Mouse (Mus musculus) telencephalon, adult 2 months (tissue): ENCODE data around the gene Pigq.

Experiments used
- DNase-seq: peaks from one replicate; pipeline ENCODE4 v3.0.0-alpha.2; 2011; ENCODE audit warnings: low read depth, low spot score

The Pigq gene

DNA sequence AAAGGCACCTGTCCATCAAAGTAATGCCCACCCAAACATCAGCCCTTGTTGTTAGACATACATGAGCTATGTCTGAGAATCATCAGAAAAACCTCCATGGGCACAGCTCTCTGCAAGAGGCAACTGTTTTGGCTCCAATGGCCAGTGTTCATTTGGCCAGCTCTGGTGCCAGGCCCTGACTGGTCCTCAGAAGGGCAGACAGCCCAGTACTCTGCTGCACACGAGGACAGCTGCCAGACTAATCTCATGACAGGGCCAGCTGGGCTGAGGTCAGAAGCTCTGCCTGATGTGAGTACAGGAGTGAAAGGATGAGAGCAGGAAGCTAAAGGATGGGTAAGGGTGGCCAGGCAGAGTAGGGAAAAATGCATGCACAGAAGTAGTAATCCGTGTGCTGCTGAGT, 19.4 kb downstream of the Pigq start:
- DNase-seq, result peak; percentile 74

GRCm38 (mm10) chr17:25922120-25922519, 22.6 kb downstream of the Pigq start:
- no peak for DNase-seq

DNA sequence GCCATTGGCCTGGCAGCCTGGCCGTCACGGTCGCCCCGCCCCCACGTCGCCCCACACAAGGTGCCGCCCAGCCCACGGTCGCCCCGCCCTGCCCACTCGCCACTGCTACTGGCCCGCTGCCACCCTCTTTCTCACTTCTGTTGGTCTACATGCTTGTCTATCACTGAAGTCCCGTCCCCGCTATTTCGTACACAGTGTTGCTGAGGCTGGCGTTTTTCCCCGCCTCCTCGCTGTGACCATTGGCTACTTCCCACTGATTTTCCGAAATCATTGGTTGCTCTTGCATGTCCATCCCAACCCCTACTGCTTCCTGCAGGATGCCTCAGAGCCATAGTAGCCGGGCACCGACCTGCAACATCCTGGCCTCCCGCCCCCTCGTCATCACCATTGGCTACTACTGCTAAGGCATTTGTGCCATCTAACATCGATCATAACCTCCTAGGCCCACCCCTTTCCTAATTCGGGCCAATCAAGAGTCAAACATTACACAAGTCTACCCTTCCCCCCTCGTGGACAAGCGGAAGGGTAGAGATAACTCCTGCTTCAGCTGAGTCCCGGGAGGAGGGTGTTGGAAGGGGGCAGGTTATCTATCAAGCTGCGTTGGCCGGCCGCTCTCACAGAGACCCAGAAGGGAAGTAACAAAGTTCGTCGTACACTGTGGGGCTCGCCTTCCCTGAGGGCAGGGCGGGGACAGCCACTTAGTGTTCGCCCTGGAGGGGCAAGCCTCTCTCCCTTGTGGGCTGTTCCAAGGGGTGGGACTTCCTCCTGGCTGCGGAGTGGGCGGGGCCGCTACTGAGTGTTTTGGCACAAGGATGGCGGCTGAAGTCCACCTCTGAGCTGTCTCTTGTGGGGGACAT, 24.7 kb downstream of the Pigq start:
- DNase-seq, result peak; percentile 100

- no peak for DNase-seq
These were observed 25.5 kb downstream of the Pigq start, which contains the start of gene Rab40c for GRCm38 (mm10) chr17:25919144-25919785. Gene Rab40c, minus strand, starts transcription at chr17:25919727.

- DNase-seq, result no peak
These were observed 26.5 kb downstream of the Pigq start for GRCm38 (mm10) chr17:25918037-25918750.

DNA sequence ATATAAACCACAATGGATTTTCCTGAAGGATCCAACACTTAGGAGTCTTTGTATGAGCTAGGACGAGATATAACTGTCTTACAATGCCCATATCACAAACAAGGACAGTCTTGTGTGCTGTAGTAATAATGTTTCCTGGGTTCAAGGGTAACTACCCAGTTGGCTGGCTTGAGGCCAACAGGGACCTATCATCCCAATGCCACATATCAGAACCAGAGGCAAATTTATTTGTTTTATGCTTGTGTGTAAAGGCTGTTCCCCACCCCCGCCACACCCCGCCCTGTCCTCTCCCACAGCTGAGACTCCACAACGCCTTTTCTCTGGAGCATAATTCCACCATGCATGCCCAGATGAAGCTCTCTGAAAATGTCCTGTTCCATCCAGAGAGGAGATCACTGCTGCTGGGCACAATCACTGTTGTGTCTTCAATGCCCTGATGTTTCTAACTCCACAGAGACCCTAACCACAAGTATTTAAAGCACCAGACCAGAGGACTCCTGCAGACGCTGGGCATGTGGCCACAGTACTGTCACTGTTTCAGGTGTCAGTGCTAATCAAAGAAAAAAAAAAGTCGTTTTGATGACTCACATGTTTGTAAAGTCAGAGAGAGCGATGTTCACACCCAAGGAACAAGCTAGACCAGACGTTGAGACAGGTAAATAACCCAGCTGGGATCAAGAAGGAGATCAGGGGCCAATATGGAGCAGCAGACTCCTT, 27.6 kb downstream of the Pigq start:
- no peak for DNase-seq

DNA sequence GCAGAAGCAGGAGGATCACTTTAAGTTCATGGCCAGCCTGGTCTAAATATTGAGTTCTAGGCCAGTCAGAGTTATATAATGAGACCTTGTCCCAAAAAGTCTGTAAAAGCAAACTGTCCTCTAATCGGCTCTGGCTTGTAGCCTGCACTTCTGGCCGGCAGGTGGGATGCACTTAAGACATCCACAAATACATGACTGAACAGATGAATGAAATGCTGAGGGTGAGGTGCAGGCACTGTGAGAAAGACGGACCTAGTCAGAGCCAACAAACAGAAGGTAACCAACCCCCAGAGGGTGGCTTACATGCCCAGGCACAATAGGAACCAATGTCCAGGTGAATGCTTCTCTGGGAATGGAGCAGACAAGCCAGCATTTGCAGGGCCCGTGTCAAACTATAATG, 30.4 kb downstream of the Pigq start:
- DNase-seq, result no peak

- no peak for DNase-seq
These were observed 30.9 kb downstream of the Pigq start for GRCm38 (mm10) chr17:25913877-25914275.

- DNase-seq, result peak; percentile 79
These were observed 31.4 kb downstream of the Pigq start for GRCm38 (mm10) chr17:25913186-25913876.

GRCm38 (mm10) chr17:25911816-25912215, 32.9 kb downstream of the Pigq start:
- DNase-seq, result no peak

DNA sequence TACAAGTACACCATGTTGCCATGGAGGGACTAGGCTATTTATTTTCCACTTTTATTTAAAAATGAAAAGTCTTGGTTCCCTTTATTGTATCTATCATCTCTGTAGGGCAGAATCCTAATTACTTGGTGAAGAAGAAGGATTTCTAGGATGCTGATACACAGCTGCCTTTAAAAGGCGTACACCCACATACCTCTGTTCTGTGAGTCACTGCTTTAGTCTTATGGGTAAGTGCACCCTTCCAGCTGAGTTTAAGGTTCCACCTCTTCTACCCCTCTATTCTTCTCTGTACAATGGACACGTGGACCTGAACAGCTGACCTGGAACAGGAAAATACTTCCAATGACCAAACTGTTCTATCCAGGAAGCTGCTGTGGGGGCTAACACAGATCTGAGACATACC, 37.1 kb downstream of the Pigq start:
- peak; percentile 42 for DNase-seq

DNA sequence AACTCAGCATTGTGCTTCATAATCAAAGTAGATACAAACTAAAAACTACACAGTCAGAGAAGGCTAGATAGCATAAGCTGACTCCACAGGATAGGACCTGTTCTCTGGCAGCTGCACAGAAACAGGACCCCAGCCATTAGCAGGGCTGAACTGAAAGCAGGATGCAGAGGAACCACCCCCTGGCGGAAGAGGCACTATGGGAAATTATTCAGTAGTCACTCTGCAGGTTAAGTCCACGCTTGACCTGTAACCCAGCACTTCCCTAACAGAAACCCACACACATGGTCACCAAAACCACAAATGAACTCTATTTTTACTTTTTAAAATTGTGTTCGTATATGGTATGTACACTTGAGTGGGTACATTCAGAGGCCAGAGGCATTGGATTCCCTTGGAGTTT, 41.7 kb downstream of the Pigq start:
- DNase-seq, result no peak

GRCm38 (mm10) chr17:25900193-25900592, 44.5 kb downstream of the Pigq start:
- DNase-seq, result no peak

GRCm38 (mm10) chr17:25895891-25896290, 48.8 kb downstream of the Pigq start:
- no peak for DNase-seq

- no peak for DNase-seq
These were observed 49.3 kb downstream of the Pigq start for GRCm38 (mm10) chr17:25895415-25895814.

DNA sequence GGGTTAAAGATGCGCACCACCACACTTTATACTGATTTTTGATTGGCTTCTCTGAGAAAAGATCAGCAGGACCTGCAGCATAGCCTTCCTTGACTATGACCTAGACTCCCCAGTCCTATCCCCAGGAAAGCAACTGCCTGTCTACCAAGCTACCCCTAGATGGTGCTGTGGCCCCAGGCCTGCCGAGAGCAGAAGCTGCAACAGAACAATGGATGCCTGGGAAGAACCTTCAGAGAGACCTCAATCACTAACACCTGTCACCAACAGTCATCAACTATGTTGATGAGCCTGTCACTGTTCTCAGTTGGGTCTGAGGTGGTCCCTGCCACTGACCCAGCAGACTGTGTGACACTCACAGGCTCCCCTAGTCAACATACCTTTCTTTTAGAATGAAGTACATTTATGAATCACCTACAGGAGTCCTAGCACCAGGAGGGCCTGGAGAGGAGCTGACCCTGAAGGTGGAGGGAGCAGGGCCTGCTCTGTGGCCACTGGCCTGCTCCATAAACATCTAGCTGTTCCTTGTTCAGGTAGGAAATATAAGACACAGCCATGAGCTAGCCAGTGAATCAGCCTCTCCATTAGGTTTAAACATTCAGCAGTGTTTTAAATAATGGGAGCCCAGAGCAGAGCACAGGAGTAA, 50.6 kb downstream of the Pigq start:
- DNase-seq, result peak; percentile 46

GRCm38 (mm10) chr17:25888837-25889236, 55.9 kb downstream of the Pigq start:
- peak; percentile 60 for DNase-seq

DNA sequence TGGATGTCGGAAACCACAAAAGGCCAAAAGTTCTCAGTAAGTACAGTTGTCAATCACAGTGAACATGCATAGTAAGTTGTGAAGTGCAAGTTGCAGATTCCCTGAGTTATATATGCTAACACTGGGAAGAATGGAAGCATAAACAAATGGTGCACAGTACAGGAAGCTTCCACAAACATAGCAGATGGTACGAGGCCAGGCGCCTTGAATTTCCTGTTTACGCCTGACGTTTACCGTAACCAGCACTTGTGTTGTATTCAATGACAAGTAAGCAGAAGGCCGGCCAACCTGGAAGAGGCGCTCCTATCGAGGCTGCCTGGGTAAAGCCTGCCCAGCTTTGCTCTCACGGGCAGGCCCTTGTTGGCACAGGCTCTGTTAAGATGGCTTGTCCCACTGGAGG, 57.3 kb downstream of the Pigq start:
- DNase-seq, result no peak

DNA sequence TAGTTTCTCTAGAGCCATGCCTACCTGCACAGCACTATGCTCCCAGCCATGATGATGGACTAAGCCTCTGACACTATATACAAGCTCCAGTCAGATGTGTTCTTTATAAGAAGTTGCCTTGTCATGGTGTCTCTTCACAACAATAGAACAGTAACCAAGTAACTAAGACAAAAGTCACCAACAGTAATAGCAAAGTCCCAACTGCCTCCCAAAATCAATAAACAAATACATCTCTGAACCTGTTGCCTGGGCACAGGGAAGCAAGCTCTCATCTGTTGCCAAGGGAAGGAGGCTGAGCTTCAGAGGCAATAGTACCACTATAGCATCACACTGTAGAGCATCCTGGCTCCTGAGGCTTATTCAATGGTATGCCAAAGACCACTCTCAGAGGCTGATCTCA, 57.9 kb downstream of the Pigq start:
- DNase-seq, result no peak

DNA sequence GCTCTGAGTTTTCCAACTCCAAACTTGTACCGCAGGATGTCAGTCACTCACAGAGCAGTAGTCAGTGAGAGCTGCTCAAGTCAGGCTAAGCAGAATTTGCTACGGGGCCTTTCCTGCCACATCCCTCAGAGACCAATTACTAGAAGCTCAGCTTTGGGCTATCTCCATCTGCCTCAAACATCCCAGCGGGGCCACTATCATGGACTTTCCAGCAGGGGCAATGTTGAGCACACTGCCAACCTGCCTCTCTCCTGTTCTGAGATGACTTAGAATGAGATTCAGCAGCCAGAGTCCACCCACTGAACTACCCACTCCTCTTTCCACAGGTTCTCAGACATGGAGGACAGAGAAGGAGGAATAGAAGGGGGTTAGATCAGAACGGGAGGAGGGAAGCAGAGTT, 59.1 kb downstream of the Pigq start:
- no peak for DNase-seq

DNA sequence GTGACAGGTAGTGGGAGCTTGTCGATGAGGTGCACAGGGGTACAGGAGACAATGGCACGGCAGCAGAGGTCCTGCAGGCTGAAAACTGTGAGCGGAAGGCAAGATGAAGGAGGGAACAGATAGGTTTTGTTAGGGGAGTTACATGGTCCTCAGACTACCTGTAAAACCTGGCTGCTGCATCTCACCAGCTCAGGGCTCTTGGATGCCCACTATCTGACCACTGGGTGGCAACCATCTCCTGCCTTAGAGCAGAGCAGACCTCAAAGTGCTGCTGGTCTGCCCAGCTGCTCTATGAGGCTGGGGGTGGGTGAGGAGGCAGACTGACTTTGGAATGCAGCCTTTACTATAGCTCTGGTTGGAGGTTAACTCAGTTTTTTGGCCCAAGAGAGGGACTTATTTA, 60.9 kb downstream of the Pigq start:
- DNase-seq, result no peak
